Mouse (Mus musculus) B cell, adult 2 months (primary cell): Measurements from ENCODE around the gene Lbx1.

Experiments used
- DNase-seq, 2 experiments: peaks; one replicate each; pipeline ENCODE4 v3.0.0; 2022

Gene Lbx1

DNA sequence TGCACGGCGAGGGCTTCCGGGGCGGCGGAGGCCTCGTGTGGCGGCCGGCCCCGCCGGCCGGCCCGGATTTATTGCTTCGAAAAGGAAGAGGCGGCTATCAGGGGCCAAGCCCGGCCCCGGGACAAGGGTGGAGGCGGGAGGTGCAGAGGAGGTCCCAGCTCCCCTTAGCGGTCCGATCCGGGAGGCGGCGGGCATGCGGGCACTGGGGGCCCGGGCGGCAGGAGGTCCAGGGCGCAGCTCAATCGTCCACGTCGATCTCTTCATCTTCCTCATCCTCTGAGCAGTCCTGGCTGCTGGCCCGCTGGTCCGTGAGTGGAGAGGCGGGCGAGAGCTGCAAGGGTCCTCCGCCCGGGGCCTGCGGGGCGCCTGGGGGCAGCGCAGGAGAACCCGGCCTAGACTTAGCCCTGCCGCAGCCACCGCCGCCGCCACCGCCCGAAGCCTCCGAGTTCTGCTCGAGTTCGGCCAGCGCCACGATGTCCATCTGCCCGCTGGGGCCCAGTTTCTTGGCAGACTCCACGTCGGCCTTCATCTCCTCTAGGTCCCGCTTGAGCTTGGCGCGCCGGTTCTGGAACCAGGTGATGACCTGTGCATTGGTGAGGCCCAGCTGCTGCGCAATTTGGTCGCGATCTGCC is 2.0 kb downstream of the Lbx1 start:
- DNase-seq: peak; percentile 39 to 48

DNA sequence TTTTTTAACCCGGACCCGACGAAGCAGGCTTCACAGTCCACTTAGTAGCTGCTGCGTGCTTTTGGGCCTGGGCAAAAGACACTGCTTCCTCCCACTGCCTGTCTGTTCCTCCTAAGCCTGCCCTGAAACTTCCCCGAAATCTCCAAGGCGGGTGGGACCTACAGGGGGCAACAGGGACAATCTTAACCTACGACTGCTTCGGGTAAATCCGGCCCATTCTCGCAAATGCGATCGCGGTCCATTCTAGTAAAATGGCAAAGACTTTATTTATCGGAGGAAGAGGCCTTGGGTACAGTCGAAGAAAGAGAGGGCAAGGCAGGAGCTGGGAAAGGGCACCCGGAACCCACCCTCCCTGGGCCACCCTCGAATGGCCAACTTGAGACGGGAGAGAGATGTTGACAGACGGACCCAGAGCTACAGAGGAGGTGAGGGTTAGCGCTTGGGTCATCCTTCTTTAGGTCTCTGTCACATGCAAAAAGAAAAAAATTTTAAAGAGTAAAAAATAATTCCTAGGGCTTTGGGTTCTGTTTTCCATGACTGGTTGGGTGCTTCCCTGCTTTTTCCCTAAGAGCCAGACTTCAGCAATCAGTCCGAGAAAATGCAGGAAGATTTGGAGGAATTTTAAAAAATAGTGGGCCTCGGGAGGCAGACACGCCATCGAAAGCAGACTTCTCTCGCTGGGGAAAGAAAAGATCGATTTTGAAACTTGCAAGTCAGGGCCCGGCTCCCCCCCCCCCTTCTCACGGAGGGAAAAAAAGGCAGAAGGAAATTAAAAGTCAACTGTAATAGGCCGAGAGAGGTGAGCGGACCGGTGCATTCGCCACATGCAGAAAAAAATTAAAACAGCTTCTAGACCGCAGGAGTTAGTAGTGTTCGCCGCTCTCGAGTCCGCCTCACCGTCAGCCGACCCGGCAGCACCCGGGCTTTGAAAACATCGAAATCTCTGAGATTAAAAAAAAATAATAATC is 2.9 kb downstream of the Lbx1 start:
- peak; percentile 34 to 52 for DNase-seq

DNA sequence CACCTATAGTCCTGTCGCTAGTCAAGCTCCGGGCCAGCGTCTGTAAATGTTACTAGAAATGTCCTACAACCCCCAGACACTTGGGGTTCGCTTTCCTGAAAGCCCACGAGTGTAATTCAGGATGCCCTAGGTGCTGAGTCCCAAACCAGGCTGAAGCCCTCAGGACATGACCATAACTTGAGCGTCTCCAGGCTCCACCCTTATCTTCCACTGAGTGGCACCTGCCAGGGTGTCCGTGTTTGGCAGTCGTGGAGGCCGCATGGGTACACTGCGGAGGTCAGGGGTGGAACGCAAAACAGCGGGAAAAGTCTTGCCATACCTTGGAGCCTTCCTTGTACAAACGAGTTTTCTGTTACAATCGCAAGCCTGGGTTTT is 3.6 kb downstream of the Lbx1 start:
- DNase-seq: peak; percentile 32 to 47

GRCm38 (mm10) chr19:45231383-45232035 is 4.1 kb downstream of the Lbx1 start:
- peak; percentile 35 to 50 for DNase-seq

DNA sequence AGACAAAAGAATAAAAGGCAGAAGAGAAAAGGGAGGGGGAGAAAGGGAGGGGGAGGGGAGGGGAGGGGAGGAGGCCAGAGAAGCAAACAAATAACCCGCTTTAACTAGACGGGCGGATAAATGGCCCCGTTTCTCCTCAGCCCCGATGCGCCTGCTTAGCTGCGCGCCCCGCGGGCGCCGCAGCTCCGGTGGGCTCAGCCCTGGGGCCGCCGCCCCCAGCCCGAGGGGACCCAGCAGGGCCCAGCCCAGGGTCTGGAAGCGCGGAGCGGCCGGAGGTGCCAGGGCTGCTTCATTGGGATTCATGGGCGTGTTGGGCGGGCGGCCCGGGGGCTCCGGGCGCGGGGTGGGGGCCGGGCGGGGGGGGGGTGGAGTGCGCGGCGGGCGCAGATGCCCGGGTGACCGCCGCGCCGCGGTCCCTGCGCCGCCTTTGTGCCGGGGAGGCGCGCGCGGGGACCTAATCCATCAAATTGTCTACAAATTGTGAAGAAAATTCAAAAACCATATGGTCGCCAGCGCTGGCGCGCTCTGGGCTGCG is 4.7 kb downstream of the Lbx1 start:
- peak in 1 of 2 experiments; percentile 2 for DNase-seq

- peak in 1 of 2 experiments; percentile 44 for DNase-seq
These were observed 5.4 kb downstream of the Lbx1 start for GRCm38 (mm10) chr19:45230201-45230611.

- peak; percentile 67 to 68 for DNase-seq
These were observed 6.1 kb downstream of the Lbx1 start for GRCm38 (mm10) chr19:45229378-45230135.

- peak in 1 of 2 experiments; percentile 17 for DNase-seq
These were observed 6.8 kb downstream of the Lbx1 start for GRCm38 (mm10) chr19:45228781-45229180.

GRCm38 (mm10) chr19:45228097-45228496 is 7.5 kb downstream of the Lbx1 start:
- peak in 1 of 2 experiments; percentile 12 for DNase-seq

GRCm38 (mm10) chr19:45227671-45228070 is 7.9 kb downstream of the Lbx1 start:
- no peak for DNase-seq

DNA sequence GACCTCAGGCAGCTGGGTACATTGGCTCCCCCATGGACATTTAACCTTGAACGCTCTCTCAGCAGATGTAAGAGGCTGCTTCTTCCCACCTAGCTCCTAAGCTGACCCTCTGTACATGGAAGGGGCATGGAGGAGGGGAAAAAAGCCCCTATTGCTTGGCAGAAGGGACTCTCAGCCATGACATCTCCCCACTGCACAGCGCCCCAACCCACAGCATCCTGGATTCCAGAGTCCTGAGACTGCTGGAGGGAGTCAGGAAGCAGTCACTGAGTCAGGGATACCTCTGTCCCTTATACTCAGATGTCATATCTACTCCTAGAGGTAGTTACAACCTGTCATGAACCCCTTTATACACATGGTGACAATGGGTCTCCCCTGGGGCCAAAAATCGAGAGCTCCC is 8.6 kb downstream of the Lbx1 start:
- DNase-seq: peak in 1 of 2 experiments; percentile 4

GRCm38 (mm10) chr19:45226246-45226645 is 9.4 kb downstream of the Lbx1 start:
- DNase-seq: no peak

- peak; percentile 34 to 35 for DNase-seq
These were observed 10.5 kb downstream of the Lbx1 start for GRCm38 (mm10) chr19:45225130-45225529.

- DNase-seq: no peak
These were observed 11.4 kb downstream of the Lbx1 start for GRCm38 (mm10) chr19:45224286-45224559.

GRCm38 (mm10) chr19:45223413-45224285 is 12.0 kb downstream of the Lbx1 start:
- peak; percentile 21 for DNase-seq

DNA sequence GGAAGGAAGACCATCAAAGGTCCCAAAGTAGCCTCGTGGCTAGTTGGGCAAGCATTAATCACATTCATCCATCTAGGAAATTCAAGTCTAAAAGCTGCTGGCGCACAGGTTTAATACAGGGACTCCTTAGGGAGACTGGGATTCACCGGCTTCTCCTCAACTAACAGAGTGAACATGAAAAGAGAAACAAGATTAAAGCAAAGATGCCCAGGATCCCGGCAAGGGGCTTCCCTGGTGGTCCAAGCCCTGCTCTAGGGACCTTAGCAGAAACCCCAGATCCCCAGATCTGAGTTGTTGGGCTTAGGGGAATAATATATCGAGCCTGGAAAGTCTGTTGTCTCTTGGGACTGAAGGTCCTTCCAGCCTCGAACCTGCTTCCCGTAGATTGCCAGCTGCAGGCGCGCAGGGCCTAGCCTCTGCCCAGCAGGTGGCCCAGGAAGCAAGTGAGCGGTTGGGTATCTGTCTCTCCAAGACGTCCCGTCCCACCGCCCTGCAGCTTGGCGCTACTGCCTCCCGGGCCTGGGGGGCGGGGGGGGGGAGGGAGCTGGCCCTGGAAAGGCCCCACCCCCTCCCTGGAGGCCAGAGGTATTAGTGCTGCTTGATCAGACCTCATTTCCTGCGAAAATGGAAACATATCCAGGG is 13.3 kb downstream of the Lbx1 start:
- DNase-seq: peak in 1 of 2 experiments; percentile 16

DNA sequence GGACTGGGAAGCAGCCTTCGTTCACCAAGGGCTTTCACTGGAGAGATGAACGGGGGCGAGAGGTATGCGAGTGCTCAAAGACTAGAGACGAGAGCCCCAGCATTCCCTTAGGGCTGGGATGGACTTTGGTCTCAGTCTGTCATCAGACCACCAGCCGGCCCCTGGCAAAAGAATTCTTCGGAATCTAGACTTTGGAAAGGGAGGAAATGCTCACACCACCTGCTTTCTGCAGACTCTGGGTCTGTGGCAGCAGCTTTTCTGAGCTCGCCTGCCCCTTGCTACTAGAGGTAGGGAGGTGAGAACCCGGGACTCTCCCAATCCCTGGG is 14.2 kb downstream of the Lbx1 start:
- DNase-seq: no peak

DNA sequence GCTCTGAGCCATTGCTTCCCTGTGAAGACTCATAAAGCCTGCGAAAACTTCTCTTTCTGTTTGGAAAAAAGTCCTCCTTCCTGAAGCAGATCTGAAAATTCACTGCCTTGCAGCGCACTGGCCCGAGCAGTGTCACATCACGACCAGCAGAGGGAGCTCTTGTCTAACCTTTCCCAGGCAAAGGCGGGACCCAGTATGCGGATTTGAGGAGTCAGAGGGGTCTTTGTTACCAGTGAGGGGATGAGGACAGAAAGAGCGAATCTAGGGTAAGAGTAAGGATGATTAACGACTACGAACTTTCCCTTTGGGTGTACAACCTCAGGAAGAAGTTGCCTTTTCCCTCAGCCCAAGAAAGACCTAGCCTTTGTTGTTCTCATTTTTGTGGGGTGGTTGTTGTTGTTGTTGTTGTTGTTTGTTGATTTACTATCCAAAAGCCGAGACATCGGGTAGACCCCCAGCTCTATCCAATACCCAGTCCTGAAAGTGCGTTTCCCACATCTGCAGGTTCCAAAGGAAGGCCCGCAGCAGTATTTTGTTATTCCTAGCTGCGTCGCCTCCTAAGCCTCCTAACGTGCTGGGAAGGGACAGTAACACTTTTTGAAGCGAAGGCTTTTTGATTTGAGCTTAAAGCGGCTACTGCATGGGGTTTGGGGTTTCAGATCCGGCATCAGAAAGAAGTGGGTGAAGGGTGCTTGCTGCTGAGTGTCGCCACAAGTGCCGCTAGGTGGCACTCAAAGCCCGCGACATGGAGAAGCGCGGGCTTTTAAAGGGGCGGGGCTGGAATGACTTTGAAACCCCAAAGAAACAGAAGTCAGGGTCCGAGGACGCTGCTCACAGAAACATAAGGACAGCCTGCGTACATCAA is 14.8 kb downstream of the Lbx1 start:
- peak; percentile 80 to 81 for DNase-seq

- peak; percentile 53 to 60 for DNase-seq
These were observed 19.4 kb downstream of the Lbx1 start for GRCm38 (mm10) chr19:45216240-45216639.

- no peak for DNase-seq
These were observed 20.2 kb downstream of the Lbx1 start for GRCm38 (mm10) chr19:45215431-45215830.
